Mouse (Mus musculus) spleen, adult 2 months (tissue): ENCODE data around the gene Slc25a42.

ENCODE experiments used
- CTCF ChIP-seq: fragments of 200-500 bp; IDR thresholded peaks from 2 replicates; pipeline ENCODE4 v1.5.1; 2011; ENCODE audit warnings: mild to moderate bottlenecking, inconsistent platforms; ENCODE audit not compliant: insufficient read depth, insufficient read length, insufficient replicate concordance; ENCODE audit errors: extremely low read depth
- POLR2A ChIP-seq: fragments of 200-500 bp; IDR thresholded peaks from 2 replicates; pipeline ENCODE4 v1.6.1; 2011; ENCODE audit warnings: low read depth, low read length, inconsistent platforms

GRCm38 (mm10) chr8:70136591-70136990, 75.5 kb downstream of the Slc25a42 start:
- no peak for TF ChIP-seq CTCF
- TF ChIP-seq POLR2A = no peak
